Comparison of ENCODE assay signal across 8 mouse cellular contexts in the genomic region with DNA sequence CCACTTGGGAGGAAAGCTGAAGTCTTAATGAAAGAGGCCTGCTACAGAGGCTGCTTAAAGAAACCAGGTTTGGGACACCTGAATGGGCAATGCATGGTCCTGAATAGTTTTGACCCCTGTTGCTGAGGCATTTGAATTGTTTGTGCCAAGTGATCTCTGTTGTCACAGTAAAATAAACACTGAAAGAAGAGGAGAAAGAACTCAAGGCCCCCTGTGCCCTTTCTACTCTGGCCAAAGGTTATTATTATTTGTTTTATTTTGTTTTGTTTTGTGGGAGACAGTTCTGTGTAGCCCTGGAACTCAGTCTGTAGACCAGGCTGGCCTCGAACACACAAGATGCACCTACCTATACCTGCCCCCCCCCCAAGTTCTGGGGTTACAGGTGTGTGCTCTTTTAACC. TPM values are rescaled to one million over a fixed set of nuclear protein-coding genes. Genes with fewer than 3 reads are reported as not detected.
DNase-seq lines count a peak whose midpoint lies in the region; ATAC-seq lines count a peak whose summit lies in the region.

No protein-coding gene starts in this region.

- no peak overlapping the region for H3K9ac ChIP-seq in embryonic facial prominence, embryonic 14.5 days (ENCODE audit: low read depth, low read length)
- no peak overlapping the region; the same call in 1 of the 2 replicates for H3K9ac ChIP-seq in intestine, embryonic 14.5 days (ENCODE audit: low read length)
- H3K9ac ChIP-seq in midbrain, embryonic 14.5 days (replicated peaks; ENCODE audit: low read length), result no peak overlapping the region; the same call in 1 of the 2 replicates

- intact Hi-C loops in left cerebral cortex, postnatal 4 days (cut with DNase I), result no loop called here

- H3K27ac ChIP-seq in embryonic facial prominence, embryonic 14.5 days (replicated peaks; ENCODE audit: low read depth, low read length), result no peak overlapping the region
- H3K27ac ChIP-seq in intestine, embryonic 14.5 days (ENCODE audit: low read depth), result no peak overlapping the region
- no peak overlapping the region for H3K27ac ChIP-seq in midbrain, embryonic 14.5 days (replicated peaks; ENCODE audit: low read depth, low read length)

- WGBS in embryonic facial prominence, embryonic 14.5 days, result 86% methylated on average over 1 of the region's 1 CpGs
- 61% methylated on average over 1 of the region's 1 CpGs for WGBS in intestine, embryonic 14.5 days
- 90% methylated on average over 1 of the region's 1 CpGs for whole genome bisulfite sequencing in midbrain, embryonic 14.5 days

- peak overlapping the region; percentile 47; the same call in 1 of the 2 replicates for H3K4me3 ChIP-seq in embryonic facial prominence, embryonic 14.5 days (ENCODE audit: low read depth, low read length)
- H3K4me3 ChIP-seq in intestine, embryonic 14.5 days (ENCODE audit: low read depth, low read length), result no peak overlapping the region
- no peak overlapping the region for H3K4me3 ChIP-seq in midbrain, embryonic 14.5 days (replicated peaks; ENCODE audit: low read depth, low read length)

- H3K4me2 ChIP-seq in embryonic facial prominence, embryonic 14.5 days (ENCODE audit: low read depth, low read length), result peak overlapping the region; percentile 87
- peak overlapping the region; percentile 80 for H3K4me2 ChIP-seq in intestine, embryonic 14.5 days (ENCODE audit: low read length)
- H3K4me2 ChIP-seq in midbrain, embryonic 14.5 days (ENCODE audit: low read length), result peak overlapping the region; percentile 86

- peaks cover 20% of the 10 kb centered on the region for H3K27me3 ChIP-seq in embryonic facial prominence, embryonic 14.5 days (replicated peaks; ENCODE audit: control insufficient read depth, insufficient read depth, low read length)
- H3K27me3 ChIP-seq in intestine, embryonic 14.5 days (replicated peaks; ENCODE audit: control insufficient read depth, insufficient read depth, low read length), result peaks cover 10% of the 10 kb centered on the region
- H3K27me3 ChIP-seq in midbrain, embryonic 14.5 days (ENCODE audit: control insufficient read depth, insufficient read depth, low read length), result peaks cover 14% of the 10 kb centered on the region

- H3K4me1 ChIP-seq in embryonic facial prominence, embryonic 14.5 days (ENCODE audit: control insufficient read depth, insufficient read depth, low read length), result peaks cover 25% of the 10 kb centered on the region
- H3K4me1 ChIP-seq in intestine, embryonic 14.5 days (replicated peaks; ENCODE audit: control insufficient read depth, insufficient read depth, low read length), result peaks cover 12% of the 10 kb centered on the region
- H3K4me1 ChIP-seq in midbrain, embryonic 14.5 days (ENCODE audit: control insufficient read depth, insufficient read depth, low read length), result peaks cover 34% of the 10 kb centered on the region

- no peaks in the 10 kb centered on the region for H3K9me3 ChIP-seq in embryonic facial prominence, embryonic 14.5 days (ENCODE audit: control insufficient read depth, low read length)
- no peaks in the 10 kb centered on the region for H3K9me3 ChIP-seq in intestine, embryonic 14.5 days (ENCODE audit: control insufficient read depth, low read length)
- no peaks in the 10 kb centered on the region for H3K9me3 ChIP-seq in midbrain, embryonic 14.5 days (ENCODE audit: control insufficient read depth, low read length)

- DNase-seq in kidney, adult 9 months, result peak; percentile 28
- no peak for DNase-seq in kidney, postnatal 4 days
- DNase-seq in embryonic facial prominence, embryonic 14.5 days (ENCODE audit: low spot score), result no peak
- no peak for DNase-seq in intestine, embryonic 14.5 days (ENCODE audit: low spot score)
- DNase-seq in midbrain, embryonic 14.5 days, result no peak
- DNase-seq in urinary bladder, adult 2 months (ENCODE audit: low spot score), result no peak
- no peak for DNase-seq in left cerebral cortex, postnatal 4 days
- DNase-seq in gastrocnemius, adult 8-10 months (ENCODE audit: low spot score in 2 of 2), result no peak

- H3K36me3 ChIP-seq in embryonic facial prominence, embryonic 14.5 days (ENCODE audit: control insufficient read depth, insufficient read depth, low read length), result no peaks in the 10 kb centered on the region
- H3K36me3 ChIP-seq in intestine, embryonic 14.5 days (ENCODE audit: control insufficient read depth, insufficient read depth, low read length), result no peaks in the 10 kb centered on the region
- H3K36me3 ChIP-seq in midbrain, embryonic 14.5 days (ENCODE audit: control insufficient read depth, insufficient read depth, low read length), result no peaks in the 10 kb centered on the region

- ATAC-seq in embryonic facial prominence, embryonic 14.5 days (ENCODE audit: low read depth), result no peak
- no peak for ATAC-seq in intestine, embryonic 14.5 days (replicated peaks; ENCODE audit: low FRiP score, low TSS enrichment, low read depth)
- ATAC-seq in midbrain, embryonic 14.5 days (ENCODE audit: low FRiP score, low TSS enrichment), result no peak

RNA-seq across cellular contexts. Expression of a gene that starts 1.3 kb away (rescaled TPM):
- 53.6 and 72.3 TPM in 2 replicates for polyA plus RNA-seq in embryonic facial prominence, embryonic 14.5 days (2014; fragmentation: Nextera tagmentation; extraction: Ambion mirVana)
- polyA plus RNA-seq in intestine, embryonic 14.5 days (2014; fragmentation: Nextera tagmentation; extraction: Ambion mirVana), result 40.9 and 56.8 TPM in 2 replicates
- 13.3 and 16.5 TPM in 2 replicates for polyA plus RNA-seq in midbrain, embryonic 14.5 days (2014; fragmentation: Nextera tagmentation; extraction: Ambion mirVana)
- polyA plus RNA-seq in urinary bladder, adult 2 months (2012; rRNA removed), result 18.8 and 20.1 TPM in 2 replicates
- 10 to 100 TPM in 1 of 2 experiments, 1 to 10 TPM in 1; 9.9 to 10.7 TPM for total RNA-seq in left cerebral cortex, postnatal 4 days (2021)
- total RNA-seq in gastrocnemius, adult 8-10 months (2022), result 1 to 10 TPM in 3 of 4 experiments, under 1 TPM in 1; 0.77 to 2.3 (median 1.4) TPM

RNA-seq across cellular contexts. Expression of a gene that starts 2.1 kb away (rescaled TPM):
- 28.3 and 53.3 TPM in 2 replicates for polyA plus RNA-seq in embryonic facial prominence, embryonic 14.5 days (2014; fragmentation: Nextera tagmentation; extraction: Ambion mirVana)
- polyA plus RNA-seq in intestine, embryonic 14.5 days (2014; fragmentation: Nextera tagmentation; extraction: Ambion mirVana), result 82.3 and 123 TPM in 2 replicates
- 44.2 and 76.8 TPM in 2 replicates for polyA plus RNA-seq in midbrain, embryonic 14.5 days (2014; fragmentation: Nextera tagmentation; extraction: Ambion mirVana)
- polyA plus RNA-seq in urinary bladder, adult 2 months (2012; rRNA removed), result 140 and 179 TPM in 2 replicates
- total RNA-seq in left cerebral cortex, postnatal 4 days (2021), result 10 to 100 TPM; 39.2 to 59.6 TPM
- 1,000 to 10,000 TPM; 1,130 to 1,571 (median 1,273) TPM for total RNA-seq in gastrocnemius, adult 8-10 months (2022)

RNA-seq across cellular contexts. Expression of a gene that starts 5.5 kb away (rescaled TPM):
- 0.24 TPM in 1 of 2 replicates, not detected in the other for polyA plus RNA-seq in embryonic facial prominence, embryonic 14.5 days (2014; fragmentation: Nextera tagmentation; extraction: Ambion mirVana)
- polyA plus RNA-seq in intestine, embryonic 14.5 days (2014; fragmentation: Nextera tagmentation; extraction: Ambion mirVana), result not detected in 2 replicates
- polyA plus RNA-seq in midbrain, embryonic 14.5 days (2014; fragmentation: Nextera tagmentation; extraction: Ambion mirVana), result 0.22 and 0.53 TPM in 2 replicates
- not detected in 2 replicates for polyA plus RNA-seq in urinary bladder, adult 2 months (2012; rRNA removed)
- 1 to 10 TPM in 1 of 2 experiments, under 1 TPM in 1; 0.48 to 1.1 TPM for total RNA-seq in left cerebral cortex, postnatal 4 days (2021)
- total RNA-seq in gastrocnemius, adult 8-10 months (2022), result not detected

RNA-seq across cellular contexts. Expression of a gene that starts 7.9 kb away (rescaled TPM):
- 1.1 and 1.4 TPM in 2 replicates for polyA plus RNA-seq in embryonic facial prominence, embryonic 14.5 days (2014; fragmentation: Nextera tagmentation; extraction: Ambion mirVana)
- 0.73 TPM in 1 of 2 replicates, not detected in the other for polyA plus RNA-seq in intestine, embryonic 14.5 days (2014; fragmentation: Nextera tagmentation; extraction: Ambion mirVana)
- not detected in 2 replicates for polyA plus RNA-seq in midbrain, embryonic 14.5 days (2014; fragmentation: Nextera tagmentation; extraction: Ambion mirVana)
- polyA plus RNA-seq in urinary bladder, adult 2 months (2012; rRNA removed), result not detected in 2 replicates
- not detected for total RNA-seq in left cerebral cortex, postnatal 4 days (2021)
- not detected for total RNA-seq in gastrocnemius, adult 8-10 months (2022)

RNA-seq across cellular contexts. Expression of a gene that starts 13.6 kb away (rescaled TPM):
- 150 and 173 TPM in 2 replicates for polyA plus RNA-seq in embryonic facial prominence, embryonic 14.5 days (2014; fragmentation: Nextera tagmentation; extraction: Ambion mirVana)
- polyA plus RNA-seq in intestine, embryonic 14.5 days (2014; fragmentation: Nextera tagmentation; extraction: Ambion mirVana), result 189 and 192 TPM in 2 replicates
- polyA plus RNA-seq in midbrain, embryonic 14.5 days (2014; fragmentation: Nextera tagmentation; extraction: Ambion mirVana), result 277 and 283 TPM in 2 replicates
- polyA plus RNA-seq in urinary bladder, adult 2 months (2012; rRNA removed), result 41.7 and 46.8 TPM in 2 replicates
- 100 to 1,000 TPM; 138 to 139 TPM for total RNA-seq in left cerebral cortex, postnatal 4 days (2021)
- 10 to 100 TPM; 11.0 to 16.7 (median 11.5) TPM for total RNA-seq in gastrocnemius, adult 8-10 months (2022)
